Mouse (Mus musculus) embryonic facial prominence, embryonic 14.5 days (tissue): ENCODE measurements around the gene Bpi. TPM values are rescaled to one million over a fixed set of nuclear protein-coding genes. Genes with fewer than 3 reads are reported as not detected.

Experiments
- ATAC-seq: fragments of 200-750 bp; cut with Nextera tagmentation; 2 replicates; pipeline ENCODE4 v1.8.0; 2017; ENCODE audit warnings: low read depth, moderate number of reproducible peaks, moderate TSS enrichment
- DNase-seq: peaks from one replicate; pipeline ENCODE4 v3.0.0-alpha.2; 2015; ENCODE audit warnings: low spot score
- H3K27ac ChIP-seq: fragments of 300-500 bp; sonication (generic); replicated peaks from 2 replicates; pipeline ENCODE4 v1.5.1; 2014; ENCODE audit warnings: low read depth, mild to moderate bottlenecking, low read length, moderate library complexity
- H3K27me3 ChIP-seq: fragments of 300-500 bp; sonication (generic); replicated peaks from 2 replicates; pipeline ENCODE4 v1.6.1; 2014; ENCODE audit warnings: low read length; ENCODE audit not compliant: control insufficient read depth, insufficient read depth
- H3K36me3 ChIP-seq: fragments of 300-500 bp; sonication (generic); 2 replicates; pipeline ENCODE4 v1.6.1; 2014; ENCODE audit warnings: low read length, mixed read lengths; ENCODE audit not compliant: control insufficient read depth, insufficient read depth
- H3K4me1 ChIP-seq: fragments of 300-500 bp; sonication (generic); 2 replicates; pipeline ENCODE4 v1.6.1; 2014; ENCODE audit warnings: antibody characterized with exemption, low read length; ENCODE audit not compliant: control insufficient read depth, insufficient read depth
- H3K4me2 ChIP-seq: fragments of 300-500 bp; sonication (generic); 2 replicates; pipeline ENCODE4 v1.6.1; 2014; ENCODE audit warnings: low read depth, mild to moderate bottlenecking, low read length, moderate library complexity, mixed read lengths
- H3K4me3 ChIP-seq: fragments of 300-500 bp; sonication (generic); 2 replicates; pipeline ENCODE4 v1.5.1; 2014; ENCODE audit warnings: low read depth, mild to moderate bottlenecking, low read length
- H3K9ac ChIP-seq: fragments of 300-500 bp; sonication (generic); 2 replicates; pipeline ENCODE4 v1.6.1; 2014; ENCODE audit warnings: low read depth, mild to moderate bottlenecking, low read length, moderate library complexity, mixed read lengths
- H3K9me3 ChIP-seq: fragments of 300-500 bp; sonication (generic); 2 replicates; pipeline ENCODE4 v1.6.1; 2016; ENCODE audit warnings: low read length; ENCODE audit not compliant: control insufficient read depth
- WGBS: fragments of 180-500 bp; shearing (Covaris S2); extraction: QIAGEN DNeasy Blood & Tissue Kit; methylation state at CpG from one replicate; pipeline ENCODE4 v1.1.7; 2014; 5-methylcytosine and 5-hydroxymethylcytosine counted together
- polyA plus RNA-seq: library from polyadenylated mRNA; unstranded; fragments of >200 nt; fragmentation: Nextera tagmentation; extraction: Ambion mirVana; gene quantifications from 2 replicates; pipeline ENCODE4 v1.2.1, GENCODE M21; 2014

Bpi gene
- polyA plus RNA-seq, 1 experiment from 2014 or later, result not detected

GRCm38 (mm10) chr2:158232414-158232813 is 25.5 kb upstream of the Bpi start:
- Histone ChIP-seq H3K27ac (no peak overlapping the region), H3K36me3 (no peaks in the 10 kb centered on the region), H3K9me3 (no peaks in the 10 kb centered on the region), H3K27me3 (no peaks in the 10 kb centered on the region), H3K4me1 (peaks cover 12% of the 10 kb centered on the region; the same call in 1 of the 2 replicates), H3K4me2 (no peak overlapping the region), H3K9ac (no peak overlapping the region), H3K4me3 (no peak overlapping the region)
- ATAC-seq, result no peak
- no peak for DNase-seq
- 48% methylated on average over 3 of the region's 3 CpGs for whole genome bisulfite sequencing

DNA sequence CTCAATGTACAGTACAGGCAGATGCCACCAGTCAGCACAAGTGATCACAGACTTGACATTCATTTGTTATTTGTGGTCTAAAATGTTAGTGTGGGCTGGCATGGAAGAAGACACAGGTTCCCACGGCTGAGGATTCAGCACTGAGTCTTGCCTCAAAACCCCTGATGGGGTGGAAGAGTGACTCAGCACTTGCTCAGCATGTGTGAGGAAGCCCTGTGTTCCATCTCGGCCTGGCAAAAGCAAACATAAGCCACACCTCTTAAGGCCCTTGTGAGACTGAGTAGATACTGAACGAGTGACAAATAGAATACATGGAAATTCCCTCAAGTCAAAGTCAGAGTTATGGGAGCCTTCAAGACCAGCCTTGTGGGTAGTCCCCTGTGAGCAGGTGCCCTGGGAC is 24.8 kb upstream of the Bpi start:
- H3K9ac ChIP-seq, result no peak overlapping the region
- WGBS, result 77% methylated on average over 3 of the region's 3 CpGs
- no peak overlapping the region for H3K4me3 ChIP-seq
- DNase-seq (no peak), ATAC-seq (no peak)
- H3K4me1 ChIP-seq, result peaks cover 12% of the 10 kb centered on the region; the same call in 1 of the 2 replicates
- no peak overlapping the region for H3K27ac ChIP-seq
- H3K4me2 ChIP-seq, result no peak overlapping the region
- no peaks in the 10 kb centered on the region for H3K27me3 ChIP-seq
- H3K9me3 ChIP-seq, result no peaks in the 10 kb centered on the region
- H3K36me3 ChIP-seq, result no peaks in the 10 kb centered on the region

DNA sequence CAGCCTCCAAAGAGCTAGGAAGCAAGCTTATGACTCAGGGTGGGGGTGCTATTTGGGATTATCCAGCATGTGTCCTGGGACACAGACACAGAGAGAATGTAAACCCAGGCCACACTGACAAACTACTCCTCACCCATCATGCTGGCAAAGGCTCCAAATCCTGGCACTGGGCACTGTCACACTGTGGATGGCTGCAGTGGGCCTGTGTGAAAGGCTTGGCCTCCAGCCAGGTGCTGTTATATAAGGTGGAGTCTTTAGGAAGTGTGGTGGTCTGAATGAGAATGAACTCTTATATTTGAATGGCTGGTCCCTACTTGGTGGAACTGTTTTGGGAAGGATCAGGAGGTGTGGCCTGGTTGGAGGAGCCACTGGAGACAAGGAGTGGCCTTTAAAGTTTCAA is 21.2 kb upstream of the Bpi start:
- Histone ChIP-seq H3K36me3 (no peaks in the 10 kb centered on the region), H3K27me3 (no peaks in the 10 kb centered on the region), H3K4me3 (no peak overlapping the region), H3K27ac (no peak overlapping the region), H3K9me3 (no peaks in the 10 kb centered on the region), H3K9ac (no peak overlapping the region), H3K4me2 (no peak overlapping the region), H3K4me1 (no peaks in the 10 kb centered on the region)
- DNase-seq (no peak), ATAC-seq (no peak)

- Histone ChIP-seq H3K27me3 (no peaks in the 10 kb centered on the region), H3K9me3 (no peaks in the 10 kb centered on the region), H3K4me2 (no peak overlapping the region), H3K4me3 (no peak overlapping the region), H3K36me3 (no peaks in the 10 kb centered on the region), H3K9ac (no peak overlapping the region), H3K4me1 (no peaks in the 10 kb centered on the region), H3K27ac (no peak overlapping the region)
- WGBS, result 89% methylated on average over 5 of the region's 5 CpGs
- no peak for ATAC-seq
- no peak for DNase-seq
Measured at GRCm38 (mm10) chr2:158238101-158238500, 19.8 kb upstream of the Bpi start.

GRCm38 (mm10) chr2:158241126-158241738 is 16.7 kb upstream of the Bpi start:
- H3K27ac ChIP-seq, result no peak overlapping the region
- ATAC-seq, result no peak
- 66% methylated on average over 5 of the region's 5 CpGs for whole genome bisulfite sequencing

GRCm38 (mm10) chr2:158242170-158242896 is 15.6 kb upstream of the Bpi start:
- H3K27me3 ChIP-seq, result no peaks in the 10 kb centered on the region
- DNase-seq (no peak), ATAC-seq (no peak)
- 84% methylated on average over 18 of the region's 18 CpGs for WGBS
- no peaks in the 10 kb centered on the region for H3K4me1 ChIP-seq
- H3K9me3 ChIP-seq, result no peaks in the 10 kb centered on the region
- no peak overlapping the region for H3K27ac ChIP-seq
- no peaks in the 10 kb centered on the region for H3K36me3 ChIP-seq
- no peak overlapping the region for H3K4me2 ChIP-seq
- H3K4me3 ChIP-seq, result no peak overlapping the region
- H3K9ac ChIP-seq, result no peak overlapping the region

More at GRCm38 (mm10) chr2:158241126-158241738, 16.7 kb upstream of the Bpi start:
- H3K4me2 ChIP-seq, result no peak overlapping the region
- no peaks in the 10 kb centered on the region for H3K9me3 ChIP-seq
- H3K36me3 ChIP-seq, result no peaks in the 10 kb centered on the region
- no peak overlapping the region for H3K4me3 ChIP-seq
- no peak for DNase-seq
- H3K27me3 ChIP-seq, result no peaks in the 10 kb centered on the region
- no peaks in the 10 kb centered on the region for H3K4me1 ChIP-seq
- H3K9ac ChIP-seq, result no peak overlapping the region

- Histone ChIP-seq H3K4me1 (no peaks in the 10 kb centered on the region), H3K9ac (no peak overlapping the region), H3K4me3 (no peak overlapping the region), H3K27me3 (no peaks in the 10 kb centered on the region), H3K9me3 (no peaks in the 10 kb centered on the region), H3K36me3 (no peaks in the 10 kb centered on the region), H3K4me2 (no peak overlapping the region), H3K27ac (0 out of 2 replicates have a peak overlapping the region, but pooled peaks have one; percentile 15)
- DNase-seq (no peak), ATAC-seq (no peak)
- WGBS, result 76% methylated on average over 16 of the region's 18 CpGs
Measured at GRCm38 (mm10) chr2:158243129-158243870, 14.6 kb upstream of the Bpi start.

GRCm38 (mm10) chr2:158245072-158245817 is 12.6 kb upstream of the Bpi start:
- no peak for DNase-seq
- H3K9me3 ChIP-seq, result no peaks in the 10 kb centered on the region
- no peak overlapping the region for H3K4me2 ChIP-seq
- WGBS, result 70% methylated on average over 4 of the region's 4 CpGs
- H3K4me3 ChIP-seq, result no peak overlapping the region
- H3K27me3 ChIP-seq, result no peaks in the 10 kb centered on the region
- H3K9ac ChIP-seq, result no peak overlapping the region
- H3K4me1 ChIP-seq, result no peaks in the 10 kb centered on the region
- no peaks in the 10 kb centered on the region for H3K36me3 ChIP-seq
- ATAC-seq, result no peak
- no peak overlapping the region for H3K27ac ChIP-seq
